Mouse (Mus musculus): ENCODE results near the gene Snx13. TPM values are rescaled to one million over a fixed set of nuclear protein-coding genes. Genes with fewer than 3 reads are reported as not detected.

Snx13 gene
- 32.2 and 35.2 TPM in 2 replicates for polyA plus RNA-seq (2014; fragmentation: Nextera tagmentation; extraction: Ambion mirVana)

DNA sequence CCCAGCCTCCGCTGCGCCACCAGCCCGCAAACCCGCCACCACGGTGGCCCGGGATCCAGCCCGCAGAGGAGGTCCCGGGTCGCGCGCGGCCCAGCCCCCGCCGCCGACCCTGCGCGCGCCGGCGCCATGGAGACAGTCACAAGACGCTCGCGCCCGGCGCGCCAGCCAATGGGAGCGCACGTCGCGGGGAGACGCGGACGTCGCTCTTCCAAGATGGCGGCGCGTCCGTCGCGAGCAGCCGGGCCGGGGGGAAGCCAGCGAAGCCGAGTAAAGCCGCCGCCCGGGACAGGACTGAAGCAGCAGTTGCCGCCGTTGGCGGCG lies at the start of gene Snx13:
Gene Snx13, plus strand, starts transcription at position 188 of the 321 bp plus-strand sequence.
- H3K4me3 ChIP-seq (ENCODE audit: low read depth, low read length) = peak within 1 kb of the TSS; percentile 93
- peak within 1 kb of the TSS; percentile 92 for H3K9ac ChIP-seq (replicated peaks; ENCODE audit: low read depth, low read length)
- WGBS = under 1% methylated on average over 50 of the region's 51 CpGs
- ATAC-seq (ENCODE audit: low read depth) = peak; percentile 99
- no peaks in the 10 kb centered on the region for H3K9me3 ChIP-seq (ENCODE audit: control insufficient read depth, low read length)
- H3K27me3 ChIP-seq (ENCODE audit: control insufficient read depth, insufficient read depth, low read length) = no peaks in the 10 kb centered on the region
- H3K27ac ChIP-seq (ENCODE audit: low read depth, low read length) = peak within 1 kb of the TSS; percentile 96
- peak within 1 kb of the TSS; percentile 74 for H3K4me2 ChIP-seq (ENCODE audit: low read depth, low read length)
- H3K36me3 ChIP-seq (ENCODE audit: control insufficient read depth, insufficient read depth, low read length) = no peaks in the 10 kb centered on the region
- H3K4me1 ChIP-seq (ENCODE audit: control insufficient read depth, insufficient read depth, low read length) = peaks cover 14% of the 10 kb centered on the region

DNA sequence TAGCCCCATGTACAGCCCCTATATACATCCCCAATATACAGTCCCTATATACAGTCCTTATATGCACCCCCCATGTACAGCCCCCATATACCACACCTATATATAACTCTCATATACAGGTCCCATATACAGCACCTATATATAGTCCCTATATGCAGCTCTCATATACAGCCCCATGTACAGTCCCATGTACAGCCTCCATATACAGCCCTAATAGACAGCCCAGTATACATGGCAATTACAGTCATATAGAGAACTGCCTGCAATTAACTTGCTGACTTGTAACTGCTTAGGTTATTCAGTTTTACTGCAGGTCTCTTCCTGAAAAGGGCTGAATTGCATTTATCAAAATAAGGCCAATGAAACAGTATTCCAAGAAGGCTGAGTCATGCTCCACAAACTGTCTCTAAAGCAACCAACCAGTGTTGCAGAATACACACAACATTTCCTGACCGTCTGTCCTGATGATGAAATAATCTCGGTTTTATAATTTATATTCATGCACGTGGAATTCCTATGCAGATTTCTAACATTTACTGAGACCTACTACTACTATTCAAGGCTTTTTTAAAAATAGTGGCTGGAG lies 49.3 kb upstream of the Snx13 start:
- H3K27me3 ChIP-seq (ENCODE audit: control insufficient read depth, insufficient read depth, low read length) = no peaks in the 10 kb centered on the region
- H3K4me1 ChIP-seq (ENCODE audit: control insufficient read depth, insufficient read depth, low read length) = no peaks in the 10 kb centered on the region
- 85% methylated on average over 3 of the region's 3 CpGs for WGBS
- no peak overlapping the region for H3K9ac ChIP-seq (replicated peaks; ENCODE audit: low read depth, low read length)
- H3K4me2 ChIP-seq (ENCODE audit: low read depth, low read length) = no peak overlapping the region
- ATAC-seq (ENCODE audit: low read depth) = no peak
- H3K27ac ChIP-seq (ENCODE audit: low read depth, low read length) = no peak overlapping the region; the same call in 1 of the 2 replicates
- no peaks in the 10 kb centered on the region for H3K36me3 ChIP-seq (ENCODE audit: control insufficient read depth, insufficient read depth, low read length)
- no peaks in the 10 kb centered on the region for H3K9me3 ChIP-seq (ENCODE audit: control insufficient read depth, low read length)
- H3K4me3 ChIP-seq (ENCODE audit: low read depth, low read length) = no peak overlapping the region

DNA sequence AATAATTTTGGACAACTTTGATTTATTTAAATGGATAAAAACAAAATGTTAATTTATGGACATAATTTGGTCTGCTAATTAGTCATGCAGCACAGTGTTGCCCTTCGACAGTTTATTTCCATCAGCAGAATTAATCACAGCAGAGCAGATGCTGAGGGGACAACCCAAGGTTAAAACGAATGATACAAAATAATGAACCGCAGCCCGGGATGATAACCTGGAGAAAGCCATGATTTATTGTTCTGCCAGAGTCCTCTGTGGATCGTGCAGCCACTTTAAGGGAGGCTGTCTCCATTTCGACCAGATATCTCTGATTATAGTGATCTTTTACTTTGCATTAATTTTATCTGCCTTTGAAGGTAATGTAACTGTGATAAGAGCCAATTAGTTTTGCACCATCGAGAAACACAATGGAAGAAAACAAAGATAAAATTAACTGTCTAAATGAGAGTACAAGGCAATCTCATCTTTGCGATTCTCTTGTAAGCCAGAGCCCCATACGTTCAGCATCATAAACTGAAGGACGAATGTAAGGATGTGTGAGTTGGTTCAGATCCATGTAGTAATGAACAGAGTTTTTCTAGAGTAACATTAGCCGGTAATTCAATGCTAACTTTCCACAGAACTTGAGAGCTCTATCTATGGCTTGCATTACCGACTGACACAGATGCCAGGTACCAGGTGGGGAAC lies 48.1 kb upstream of the Snx13 start:
- Histone ChIP-seq H3K9ac (replicated peaks; ENCODE audit: low read depth, low read length) (no peak overlapping the region), H3K4me1 (ENCODE audit: control insufficient read depth, insufficient read depth, low read length) (no peaks in the 10 kb centered on the region), H3K36me3 (ENCODE audit: control insufficient read depth, insufficient read depth, low read length) (no peaks in the 10 kb centered on the region), H3K27me3 (ENCODE audit: control insufficient read depth, insufficient read depth, low read length) (no peaks in the 10 kb centered on the region), H3K4me3 (ENCODE audit: low read depth, low read length) (no peak overlapping the region), H3K27ac (ENCODE audit: low read depth, low read length) (no peak overlapping the region; the same call in 1 of the 2 replicates), H3K4me2 (ENCODE audit: low read depth, low read length) (no peak overlapping the region), H3K9me3 (ENCODE audit: control insufficient read depth, low read length) (no peaks in the 10 kb centered on the region)
- WGBS = 46% methylated on average over 12 of the region's 12 CpGs
- ATAC-seq (ENCODE audit: low read depth) = peak; percentile 73

DNA sequence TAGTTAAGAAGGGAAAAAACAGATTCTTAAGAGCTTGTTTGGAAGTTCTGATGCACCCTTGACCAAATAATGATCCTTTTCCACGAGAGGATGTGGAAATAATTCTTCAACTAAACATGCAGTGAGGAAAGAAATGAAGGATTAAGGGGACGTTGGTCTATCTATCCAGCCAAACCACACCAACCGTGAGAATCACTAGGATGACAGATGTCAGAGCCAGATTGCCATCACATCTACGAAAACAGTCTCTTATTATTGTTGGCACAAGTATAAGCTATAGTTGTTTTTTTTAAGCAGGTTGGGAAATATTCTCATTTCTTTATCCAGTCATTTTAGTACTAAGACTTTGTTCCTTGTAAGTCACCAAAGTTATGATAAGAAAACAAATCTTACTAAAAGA lies 46.7 kb upstream of the Snx13 start:
- no peak overlapping the region for H3K4me3 ChIP-seq (ENCODE audit: low read depth, low read length)
- H3K27me3 ChIP-seq (ENCODE audit: control insufficient read depth, insufficient read depth, low read length) = no peaks in the 10 kb centered on the region
- H3K27ac ChIP-seq (ENCODE audit: low read depth, low read length) = no peak overlapping the region
- H3K9ac ChIP-seq (replicated peaks; ENCODE audit: low read depth, low read length) = no peak overlapping the region
- no peaks in the 10 kb centered on the region for H3K4me1 ChIP-seq (ENCODE audit: control insufficient read depth, insufficient read depth, low read length)
- WGBS = 69% methylated on average over 4 of the region's 4 CpGs
- no peaks in the 10 kb centered on the region for H3K9me3 ChIP-seq (ENCODE audit: control insufficient read depth, low read length)
- no peak overlapping the region for H3K4me2 ChIP-seq (ENCODE audit: low read depth, low read length)
- ATAC-seq (ENCODE audit: low read depth) = no peak
- H3K36me3 ChIP-seq (ENCODE audit: control insufficient read depth, insufficient read depth, low read length) = no peaks in the 10 kb centered on the region

DNA sequence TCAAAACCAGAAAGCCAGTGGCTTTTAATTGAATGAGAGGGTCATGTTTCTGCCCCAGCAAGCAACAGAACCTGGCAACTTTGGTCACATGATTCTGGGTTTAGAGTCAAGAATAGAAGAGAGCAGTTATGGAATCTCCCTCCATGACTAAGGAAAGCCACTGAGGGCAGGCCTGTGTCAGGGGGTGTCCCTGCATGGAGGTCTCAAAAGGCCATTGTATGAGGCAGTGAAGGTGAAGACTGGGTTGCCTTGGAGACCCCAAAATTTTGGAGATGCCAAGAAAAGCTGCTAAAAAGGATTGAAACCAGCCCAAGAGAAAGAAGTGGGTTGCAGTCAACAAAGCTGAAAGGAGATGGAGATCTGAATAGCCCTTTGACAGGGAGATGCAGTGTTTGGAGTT lies 41.2 kb upstream of the Snx13 start:
- H3K4me3 ChIP-seq (ENCODE audit: low read depth, low read length) = no peak overlapping the region
- no peak; the same call in 1 of the 2 replicates for ATAC-seq (ENCODE audit: low read depth)
- no peaks in the 10 kb centered on the region for H3K27me3 ChIP-seq (ENCODE audit: control insufficient read depth, insufficient read depth, low read length)
- peaks cover 4% of the 10 kb centered on the region; the same call in 1 of the 2 replicates for H3K4me1 ChIP-seq (ENCODE audit: control insufficient read depth, insufficient read depth, low read length)
- H3K4me2 ChIP-seq (ENCODE audit: low read depth, low read length) = no peak overlapping the region
- H3K9ac ChIP-seq (replicated peaks; ENCODE audit: low read depth, low read length) = no peak overlapping the region
- no peak overlapping the region for H3K27ac ChIP-seq (ENCODE audit: low read depth, low read length)
- no peaks in the 10 kb centered on the region for H3K36me3 ChIP-seq (ENCODE audit: control insufficient read depth, insufficient read depth, low read length)
- no peaks in the 10 kb centered on the region for H3K9me3 ChIP-seq (ENCODE audit: control insufficient read depth, low read length)

DNA sequence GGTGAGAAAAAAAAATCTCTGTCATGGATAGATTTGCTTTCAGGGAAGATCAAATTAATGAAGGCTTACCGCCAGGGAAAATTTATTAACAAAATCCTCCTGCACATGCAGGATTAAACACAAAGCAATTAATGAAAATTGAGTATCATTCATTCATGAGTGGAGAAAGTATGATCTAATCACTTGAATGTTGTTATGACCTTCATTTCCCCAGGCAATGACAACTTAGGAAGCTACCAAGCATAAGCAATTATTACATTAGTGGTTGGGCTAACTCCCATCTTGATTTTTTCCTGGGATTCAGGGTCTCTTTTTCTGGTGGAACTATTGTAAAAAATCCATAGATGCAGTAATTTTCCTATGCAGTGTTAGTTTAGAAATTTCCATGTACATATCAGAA lies 39.1 kb upstream of the Snx13 start:
- ATAC-seq (ENCODE audit: low read depth) = no peak
- Histone ChIP-seq H3K36me3 (ENCODE audit: control insufficient read depth, insufficient read depth, low read length) (no peaks in the 10 kb centered on the region), H3K9me3 (ENCODE audit: control insufficient read depth, low read length) (no peaks in the 10 kb centered on the region), H3K4me2 (ENCODE audit: low read depth, low read length) (no peak overlapping the region), H3K27ac (ENCODE audit: low read depth, low read length) (no peak overlapping the region), H3K4me1 (ENCODE audit: control insufficient read depth, insufficient read depth, low read length) (peaks cover 4% of the 10 kb centered on the region; the same call in 1 of the 2 replicates), H3K4me3 (ENCODE audit: low read depth, low read length) (no peak overlapping the region), H3K9ac (replicated peaks; ENCODE audit: low read depth, low read length) (no peak overlapping the region), H3K27me3 (ENCODE audit: control insufficient read depth, insufficient read depth, low read length) (no peaks in the 10 kb centered on the region)
- WGBS = 44% methylated on average over 1 of the region's 1 CpGs

DNA sequence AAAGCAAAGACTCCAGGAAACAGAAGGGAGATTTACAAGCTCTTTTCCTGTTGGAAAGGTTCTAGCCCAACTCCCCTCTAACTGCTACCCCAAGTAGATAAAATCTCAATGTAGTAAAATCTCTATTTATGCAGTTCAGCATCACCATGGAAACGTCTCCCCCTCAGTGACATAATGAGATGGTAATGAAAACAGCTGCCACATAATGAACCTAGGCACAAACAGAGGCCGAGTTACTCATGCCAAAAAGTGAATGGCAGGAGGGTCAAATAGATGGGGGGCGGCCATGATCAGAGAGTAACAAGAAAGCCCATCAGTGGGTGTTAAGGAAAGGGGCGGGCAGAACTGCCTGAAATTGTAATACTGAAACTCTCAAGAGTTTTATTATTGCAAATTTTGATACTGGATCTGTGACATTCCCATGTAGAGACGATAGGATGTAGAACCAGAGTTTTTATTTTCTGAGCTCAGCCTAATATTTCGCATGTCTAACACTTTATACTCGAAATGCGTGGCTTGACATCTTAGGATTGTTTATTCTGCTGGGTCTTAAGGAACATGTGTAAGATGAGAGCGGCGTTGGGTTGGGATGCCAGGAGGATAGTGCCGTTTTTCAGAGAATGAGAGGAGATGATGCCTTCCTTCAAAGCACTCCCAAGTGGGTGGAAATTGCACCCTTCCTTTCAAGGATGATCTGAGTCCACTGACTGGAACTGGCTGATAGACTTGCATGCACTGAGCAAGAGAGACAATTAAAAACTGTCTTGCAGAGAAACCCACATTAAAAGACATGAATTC lies 38.4 kb upstream of the Snx13 start:
- Histone ChIP-seq H3K4me2 (ENCODE audit: low read depth, low read length) (no peak overlapping the region), H3K27ac (ENCODE audit: low read depth, low read length) (0 out of 2 replicates have a peak overlapping the region, but pooled peaks have one; percentile 8), H3K27me3 (ENCODE audit: control insufficient read depth, insufficient read depth, low read length) (no peaks in the 10 kb centered on the region), H3K9me3 (ENCODE audit: control insufficient read depth, low read length) (no peaks in the 10 kb centered on the region), H3K4me3 (ENCODE audit: low read depth, low read length) (no peak overlapping the region), H3K4me1 (ENCODE audit: control insufficient read depth, insufficient read depth, low read length) (peaks cover 4% of the 10 kb centered on the region; the same call in 1 of the 2 replicates), H3K36me3 (ENCODE audit: control insufficient read depth, insufficient read depth, low read length) (no peaks in the 10 kb centered on the region), H3K9ac (replicated peaks; ENCODE audit: low read depth, low read length) (no peak overlapping the region)
- 42% methylated on average over 11 of the region's 11 CpGs for WGBS
- peak; percentile 88 for ATAC-seq (ENCODE audit: low read depth)

DNA sequence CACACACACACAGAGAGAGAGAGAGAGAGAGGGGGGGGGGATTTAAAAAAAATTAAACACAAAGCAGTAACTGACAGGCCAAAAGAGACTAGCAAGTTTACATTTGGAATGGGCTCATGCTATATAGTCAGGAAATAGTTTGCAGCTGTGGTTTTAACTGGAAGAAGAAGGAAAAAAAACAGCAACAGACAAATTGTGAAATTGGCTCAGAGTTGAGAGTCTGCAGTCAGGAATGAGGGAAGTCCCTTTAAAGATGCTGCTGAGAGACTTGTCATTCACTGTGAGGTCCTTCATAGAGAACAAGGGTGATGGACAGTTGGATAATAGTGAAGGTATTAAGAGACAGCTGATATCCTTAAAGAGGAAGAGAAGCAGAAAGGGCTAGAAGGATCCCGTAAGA lies 35.5 kb upstream of the Snx13 start:
- no peaks in the 10 kb centered on the region for H3K36me3 ChIP-seq (ENCODE audit: control insufficient read depth, insufficient read depth, low read length)
- H3K9me3 ChIP-seq (ENCODE audit: control insufficient read depth, low read length) = no peaks in the 10 kb centered on the region
- WGBS = 71% methylated on average over 1 of the region's 1 CpGs
- H3K27ac ChIP-seq (ENCODE audit: low read depth, low read length) = no peak overlapping the region
- no peak overlapping the region for H3K9ac ChIP-seq (replicated peaks; ENCODE audit: low read depth, low read length)
- H3K4me1 ChIP-seq (ENCODE audit: control insufficient read depth, insufficient read depth, low read length) = peaks cover 4% of the 10 kb centered on the region; the same call in 1 of the 2 replicates
- no peak for ATAC-seq (ENCODE audit: low read depth)
- no peaks in the 10 kb centered on the region for H3K27me3 ChIP-seq (ENCODE audit: control insufficient read depth, insufficient read depth, low read length)
- H3K4me2 ChIP-seq (ENCODE audit: low read depth, low read length) = no peak overlapping the region
- no peak overlapping the region for H3K4me3 ChIP-seq (ENCODE audit: low read depth, low read length)

DNA sequence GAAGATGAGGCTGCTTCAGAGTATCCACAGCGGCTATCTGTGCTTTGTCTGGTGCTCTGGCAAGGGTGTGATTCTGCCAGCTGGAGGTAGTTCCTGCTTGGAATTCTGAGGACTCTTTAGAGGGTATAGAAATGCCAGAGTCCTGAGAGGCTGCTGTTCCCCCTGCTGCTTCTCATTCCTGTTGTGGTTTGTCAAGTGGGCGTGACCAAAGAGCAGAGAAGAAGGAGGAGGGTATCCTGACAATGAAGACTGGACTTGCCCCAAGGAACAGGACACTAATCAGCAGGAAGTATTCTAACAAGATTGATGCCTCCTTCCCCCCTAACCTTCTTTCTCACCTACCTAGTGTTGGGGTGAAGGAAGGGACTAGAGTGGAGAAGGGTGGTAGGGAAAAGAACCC lies 33.0 kb upstream of the Snx13 start:
- ATAC-seq (ENCODE audit: low read depth) = no peak

More for the DNA sequence above, 33.0 kb upstream of the Snx13 start:
- Histone ChIP-seq H3K4me2 (ENCODE audit: low read depth, low read length) (no peak overlapping the region), H3K4me3 (ENCODE audit: low read depth, low read length) (no peak overlapping the region), H3K27me3 (ENCODE audit: control insufficient read depth, insufficient read depth, low read length) (no peaks in the 10 kb centered on the region), H3K9ac (replicated peaks; ENCODE audit: low read depth, low read length) (no peak overlapping the region), H3K4me1 (ENCODE audit: control insufficient read depth, insufficient read depth, low read length) (no peaks in the 10 kb centered on the region), H3K36me3 (ENCODE audit: control insufficient read depth, insufficient read depth, low read length) (no peaks in the 10 kb centered on the region), H3K9me3 (ENCODE audit: control insufficient read depth, low read length) (no peaks in the 10 kb centered on the region), H3K27ac (ENCODE audit: low read depth, low read length) (no peak overlapping the region)
- WGBS = 51% methylated on average over 2 of the region's 2 CpGs

All from neural tube, embryonic 14.5 days (tissue).